Mouse (Mus musculus): ENCODE results near the gene AB124611.

DNA sequence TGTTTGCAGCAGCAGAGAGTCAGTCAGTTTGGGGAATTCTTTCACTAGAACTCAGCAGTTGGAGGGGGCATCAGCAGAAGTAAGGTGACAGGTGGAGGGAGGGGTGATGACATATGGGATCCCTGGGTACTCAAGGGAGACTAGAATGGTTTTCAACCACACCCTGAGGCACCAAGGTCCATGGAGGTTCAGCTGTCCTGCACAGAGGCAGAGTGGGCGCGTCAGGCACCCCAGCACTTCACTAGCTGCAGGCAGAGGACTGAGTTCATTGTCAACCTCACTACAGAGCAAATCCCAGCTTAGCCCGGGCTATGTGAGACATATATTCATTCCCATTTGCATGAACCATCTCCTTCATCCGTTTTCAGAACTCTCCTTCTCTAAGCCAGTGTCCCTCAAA, 11.0 kb downstream of the AB124611 start:
- TF ChIP-seq CTCF (IDR thresholded peaks at IDR 0.05; ENCODE audit: low read depth) (no peak), EP300 (IDR thresholded peaks at IDR 0.05; ENCODE audit: low read depth) (no peak)
